Comparison of ENCODE assay signal across 15 mouse cellular contexts in genomic region chr1:156668602-156669001, GRCm38 (mm10). TPM values are rescaled to one million over a fixed set of nuclear protein-coding genes. Genes with fewer than 3 reads are reported as not detected.
DNase-seq lines count a peak whose midpoint lies in the region; ATAC-seq and TF ChIP-seq lines count a peak whose summit lies in the region.
"Had no signal": no experiment of that assay in that cellular context is flagged by ENCODE, and none has a peak within 500 bp of the region (broad histone marks: within the 10 kb centered on the region; RNA-seq: fewer than 3 reads in every experiment).

No protein-coding gene starts in this region.

- no peak overlapping the region for H3K4me2 ChIP-seq in limb, embryonic 12.5 days
- peak overlapping the region; percentile 6 for H3K4me2 ChIP-seq in myocyte (ENCODE audit: low read depth)
- H3K4me2 ChIP-seq in midbrain, embryonic 11.5 days: no peak overlapping the region
- H3K4me2 ChIP-seq in liver, postnatal 0 days (ENCODE audit: low read depth, low read length): no peak overlapping the region
- H3K4me2 ChIP-seq: forebrain, embryonic 15.5 days; heart, embryonic 12.5 days; liver, embryonic 13.5 days; neural tube, embryonic 15.5 days had no signal

- TF ChIP-seq POLR2A in myocyte (IDR thresholded peaks at IDR 0.05; ENCODE audit: insufficient read length, low read depth): no peak

- peaks cover 35% of the 10 kb centered on the region for H3K4me1 ChIP-seq in limb, embryonic 12.5 days (replicated peaks)
- peaks cover 9% of the 10 kb centered on the region for H3K4me1 ChIP-seq in midbrain, embryonic 11.5 days (ENCODE audit: control insufficient read depth, insufficient read depth, low read length)
- H3K4me1 ChIP-seq in liver, postnatal 0 days (ENCODE audit: insufficient read depth): 0 out of 2 replicates have a peak, but pooled peaks cover 2% of the 10 kb centered on the region

- no peak for TF ChIP-seq CTCF in liver, postnatal 0 days (IDR thresholded peaks at IDR 0.05; ENCODE audit: low read depth)

- peaks cover 8% of the 10 kb centered on the region; the same call in 1 of the 2 replicates for H3K27me3 ChIP-seq in limb, embryonic 12.5 days
- H3K27me3 ChIP-seq in myocyte (ENCODE audit: control insufficient read depth, insufficient read depth, insufficient read length): no peaks in the 10 kb centered on the region
- H3K27me3 ChIP-seq in midbrain, embryonic 11.5 days (ENCODE audit: control insufficient read depth, insufficient read depth, low read length): no peaks in the 10 kb centered on the region
- H3K27me3 ChIP-seq in liver, postnatal 0 days (ENCODE audit: insufficient read depth, low read length): no peaks in the 10 kb centered on the region
- H3K27me3 ChIP-seq: forebrain, embryonic 15.5 days; heart, embryonic 12.5 days; liver, embryonic 13.5 days; megakaryocyte, embryonic 14.5 days; neural tube, embryonic 15.5 days had no signal

- no peak overlapping the region for H3K4me3 ChIP-seq in limb, embryonic 12.5 days (replicated peaks)
- H3K4me3 ChIP-seq in myocyte: no peak overlapping the region
- no peak overlapping the region for H3K4me3 ChIP-seq in midbrain, embryonic 11.5 days (ENCODE audit: low read depth, low read length)
- no peak overlapping the region for H3K4me3 ChIP-seq in liver, postnatal 0 days (ENCODE audit: low read depth, low read length)
- H3K4me3 ChIP-seq: forebrain, embryonic 15.5 days; heart, embryonic 12.5 days; layer of hippocampus, adult 2 months; liver, embryonic 13.5 days; megakaryocyte, embryonic 14.5 days; neural tube, embryonic 15.5 days had no signal

- H3ac ChIP-seq in myocyte (ENCODE audit: control insufficient read depth, insufficient read length): no peak overlapping the region

- H3K79me2 ChIP-seq in myocyte (ENCODE audit: control insufficient read depth, insufficient read depth): peaks cover 9% of the 10 kb centered on the region

- 11% methylated on average over 5 of the region's 5 CpGs for WGBS in limb, embryonic 12.5 days
- WGBS in midbrain, embryonic 11.5 days: 30% methylated on average over 5 of the region's 5 CpGs
- WGBS in liver, postnatal 0 days (ENCODE audit: insufficient replicate concordance): 51% methylated on average over 5 of the region's 5 CpGs

- H3K9me3 ChIP-seq in limb, embryonic 12.5 days: no peaks in the 10 kb centered on the region
- H3K9me3 ChIP-seq in midbrain, embryonic 11.5 days (ENCODE audit: control insufficient read depth, low read length): no peaks in the 10 kb centered on the region
- H3K9me3 ChIP-seq in liver, postnatal 0 days (ENCODE audit: low read length): no peaks in the 10 kb centered on the region
- H3K9me3 ChIP-seq: forebrain, embryonic 15.5 days; heart, embryonic 12.5 days; liver, embryonic 13.5 days; megakaryocyte, embryonic 14.5 days; neural tube, embryonic 15.5 days had no signal

- H3K9ac ChIP-seq in limb, embryonic 12.5 days (replicated peaks): no peak overlapping the region
- H3K9ac ChIP-seq in midbrain, embryonic 11.5 days (ENCODE audit: low read length): no peak overlapping the region
- H3K9ac ChIP-seq in liver, postnatal 0 days (replicated peaks): no peak overlapping the region
- H3K9ac ChIP-seq: forebrain, embryonic 15.5 days; heart, embryonic 12.5 days; liver, embryonic 13.5 days; neural tube, embryonic 15.5 days had no signal

- no peak for TF ChIP-seq EP300 in liver, postnatal 0 days (IDR thresholded peaks at IDR 0.05; ENCODE audit: low read depth)

- peak overlapping the region; percentile 80 for H3K27ac ChIP-seq in limb, embryonic 12.5 days
- H3K27ac ChIP-seq in midbrain, embryonic 11.5 days (ENCODE audit: low read depth, low read length): no peak overlapping the region
- no peak overlapping the region for H3K27ac ChIP-seq in liver, postnatal 0 days (ENCODE audit: low read depth)
- H3K27ac ChIP-seq: forebrain, embryonic 15.5 days; layer of hippocampus, adult 2 months; liver, embryonic 13.5 days; neural tube, embryonic 15.5 days had no signal

- no peaks in the 10 kb centered on the region for H3K36me3 ChIP-seq in limb, embryonic 12.5 days
- peaks cover 16% of the 10 kb centered on the region for H3K36me3 ChIP-seq in myocyte (ENCODE audit: control insufficient read depth, insufficient read depth)
- H3K36me3 ChIP-seq in midbrain, embryonic 11.5 days (ENCODE audit: control insufficient read depth, insufficient read depth, low read length): no peaks in the 10 kb centered on the region
- H3K36me3 ChIP-seq in liver, postnatal 0 days (replicated peaks; ENCODE audit: insufficient read depth, low read length): peaks cover 5% of the 10 kb centered on the region; the same call in 1 of the 2 replicates
- H3K36me3 ChIP-seq: forebrain, embryonic 15.5 days; heart, embryonic 12.5 days; liver, embryonic 13.5 days; neural tube, embryonic 15.5 days had no signal

- DNase-seq in kidney, postnatal 25 days: peak; percentile 21 to 58
- DNase-seq in kidney, postnatal 10 days: no peak
- peak; percentile 99 for DNase-seq in R1 (ENCODE audit: low read depth, low spot score)
- no peak for DNase-seq in midbrain, embryonic 11.5 days (ENCODE audit: low spot score, missing footprints)
- DNase-seq in liver, postnatal 0 days: no peak
- DNase-seq: cerebellum, postnatal 25 days; gastrocnemius, postnatal 10 days; liver, embryonic 13.5 days had no signal

- peak; percentile 17; the same call in 1 of the 2 replicates for ATAC-seq in limb, embryonic 12.5 days (ENCODE audit: insufficient number of reproducible peaks, insufficient read depth, low FRiP score, low TSS enrichment, low read depth)
- ATAC-seq in midbrain, embryonic 11.5 days (ENCODE audit: low FRiP score): no peak
- ATAC-seq in liver, postnatal 0 days: no peak
- ATAC-seq: forebrain, embryonic 15.5 days had no signal

TF ChIP-seq in myocyte, 11 proteins besides CTCF, POLR2A, EP300 and RAD21:
- no peak for TF ChIP-seq CEBPB (IDR thresholded peaks at IDR 0.05; ENCODE audit: insufficient read depth, poor library complexity, severe bottlenecking)
- no peak for TF ChIP-seq TCF12 (IDR thresholded peaks at IDR 0.05; ENCODE audit: insufficient read depth, poor library complexity, severe bottlenecking)
- TF ChIP-seq POLR2AphosphoS2 (IDR thresholded peaks at IDR 0.05; ENCODE audit: insufficient read length, low read depth): no peak
- no peak for TF ChIP-seq REST (IDR thresholded peaks at IDR 0.05; ENCODE audit: insufficient read depth, insufficient read length)
- TF ChIP-seq MAX (IDR thresholded peaks at IDR 0.05; ENCODE audit: low read depth): no peak
- TF ChIP-seq SRF (IDR thresholded peaks at IDR 0.05; ENCODE audit: control insufficient read depth, insufficient read length, low read depth): no peak
- no peak for TF ChIP-seq USF1 (IDR thresholded peaks at IDR 0.05; ENCODE audit: low read depth)
- no peak for TF ChIP-seq MYOG (IDR thresholded peaks at IDR 0.05; ENCODE audit: control insufficient read depth in 1 of 3, insufficient read depth in 1 of 3, insufficient read length in 2 of 3, low read depth in 2 of 3)
- TF ChIP-seq E2F4 (IDR thresholded peaks at IDR 0.05; ENCODE audit: insufficient read depth): no peak
- TF ChIP-seq TCF3 (IDR thresholded peaks at IDR 0.05; ENCODE audit: insufficient read length, low read depth): no peak
- no peak for TF ChIP-seq MYOD1 (IDR thresholded peaks at IDR 0.05; ENCODE audit: control insufficient read depth in 1 of 3, insufficient read length in 2 of 3, low read depth in 2 of 3)

RNA-seq across cellular contexts. Expression of gene Tor3a, which starts 5.6 kb away (rescaled TPM):
- polyA plus RNA-seq in limb, embryonic 12.5 days (2016; fragmentation: Nextera tagmentation; extraction: Ambion mirVana): 7.9 and 8.3 TPM in 2 replicates
- polyA plus RNA-seq in myocyte (2012; fragmentation: generic; extraction: Trizol): 45.9 TPM
- 3.9 and 4.2 TPM in 2 replicates for polyA plus RNA-seq in midbrain, embryonic 11.5 days (2014; fragmentation: Nextera tagmentation; extraction: Ambion mirVana)
- polyA plus RNA-seq in liver, postnatal 0 days (2015; fragmentation: Nextera tagmentation; extraction: Ambion mirVana): 12.4 and 19.4 TPM in 2 replicates

RNA-seq across cellular contexts. Expression of gene Fam20b, which starts 50.3 kb away (rescaled TPM):
- 24.3 and 25.6 TPM in 2 replicates for polyA plus RNA-seq in limb, embryonic 12.5 days (2016; fragmentation: Nextera tagmentation; extraction: Ambion mirVana)
- 22.9 TPM for polyA plus RNA-seq in myocyte (2012; fragmentation: generic; extraction: Trizol)
- polyA plus RNA-seq in midbrain, embryonic 11.5 days (2014; fragmentation: Nextera tagmentation; extraction: Ambion mirVana): 21.5 and 22.7 TPM in 2 replicates
- 6.0 and 6.2 TPM in 2 replicates for polyA plus RNA-seq in liver, postnatal 0 days (2015; fragmentation: Nextera tagmentation; extraction: Ambion mirVana)

Comparison
In these comparisons a context has a peak if more than half of its experiments do, and no peak if none do; other contexts are left out.
1. DNase-seq: peak in kidney, postnatal 25 days (2 of 2) and R1 (single experiment); none in kidney, postnatal 10 days (single experiment), midbrain, embryonic 11.5 days (single experiment) and liver, postnatal 0 days (single experiment).